ENCODE assay signal across 11 mouse cellular contexts in genomic region chr10:80063104-80063503, GRCm38 (mm10). TPM values are rescaled to one million over a fixed set of nuclear protein-coding genes. Genes with fewer than 3 reads are reported as not detected.
DNase-seq lines count a peak whose midpoint lies in the region; ATAC-seq and TF ChIP-seq lines count a peak whose summit lies in the region.
"Had no signal": no experiment of that assay in that cellular context is flagged by ENCODE, and none has a peak within 500 bp of the region (broad histone marks: within the 10 kb centered on the region; RNA-seq: fewer than 3 reads in every experiment).

No protein-coding gene starts in this region.

- no peak for ATAC-seq in hindbrain, embryonic 11.5 days (ENCODE audit: low FRiP score)
- peak; percentile 16; the same call in 1 of the 2 replicates for ATAC-seq in hindbrain, embryonic 14.5 days (ENCODE audit: low FRiP score)
- no peak for ATAC-seq in stomach, postnatal 0 days (ENCODE audit: low FRiP score, low TSS enrichment)

- 0 out of 2 replicates have a peak, but pooled peaks cover 2% of the 10 kb centered on the region for H3K4me1 ChIP-seq in hindbrain, embryonic 10.5 days (replicated peaks)
- no peaks in the 10 kb centered on the region for H3K4me1 ChIP-seq in hindbrain, embryonic 11.5 days (replicated peaks; ENCODE audit: control insufficient read depth, insufficient read depth, low read length)
- H3K4me1 ChIP-seq in hindbrain, embryonic 14.5 days (replicated peaks; ENCODE audit: control insufficient read depth, insufficient read depth, low read length) = no peaks in the 10 kb centered on the region
- no peaks in the 10 kb centered on the region for H3K4me1 ChIP-seq in stomach, postnatal 0 days (replicated peaks; ENCODE audit: control insufficient read depth, insufficient read depth)

- H3K27ac ChIP-seq in hindbrain, embryonic 10.5 days = 0 out of 2 replicates have a peak overlapping the region, but pooled peaks have one; percentile 46
- H3K27ac ChIP-seq in hindbrain, embryonic 11.5 days (ENCODE audit: low read depth, low read length) = no peak overlapping the region
- H3K27ac ChIP-seq in hindbrain, embryonic 14.5 days = 0 out of 2 replicates have a peak overlapping the region, but pooled peaks have one; percentile 57
- no peak overlapping the region for H3K27ac ChIP-seq in stomach, postnatal 0 days (replicated peaks)
- H3K27ac ChIP-seq: liver, embryonic 14.5 days had no signal

- H3K4me3 ChIP-seq in hindbrain, embryonic 10.5 days = no peak overlapping the region
- no peak overlapping the region for H3K4me3 ChIP-seq in hindbrain, embryonic 11.5 days (ENCODE audit: low read depth, low read length)
- H3K4me3 ChIP-seq in hindbrain, embryonic 14.5 days (replicated peaks; ENCODE audit: low read length) = no peak overlapping the region
- no peak overlapping the region for H3K4me3 ChIP-seq in stomach, postnatal 0 days (ENCODE audit: low read depth, low read length)
- H3K4me3 ChIP-seq: megakaryocyte, embryonic 14.5 days had no signal

- H3K9ac ChIP-seq in hindbrain, embryonic 11.5 days (ENCODE audit: low read depth, low read length) = no peak overlapping the region; the same call in 1 of the 2 replicates
- H3K9ac ChIP-seq in hindbrain, embryonic 14.5 days = no peak overlapping the region
- H3K9ac ChIP-seq in stomach, postnatal 0 days (ENCODE audit: low read length) = peak overlapping the region; percentile 27; the same call in 1 of the 2 replicates
- H3K9ac ChIP-seq: liver, embryonic 14.5 days had no signal

- no peak for DNase-seq in hindbrain, embryonic 10.5 days (ENCODE audit: low spot score)
- DNase-seq in hindbrain, embryonic 11.5 days (ENCODE audit: low spot score) = no peak
- DNase-seq in right cerebral cortex, adult 18-20 months = peak; percentile 28
- DNase-seq in right cerebral cortex, postnatal 25 days = no peak
- DNase-seq in hindbrain, embryonic 14.5 days (ENCODE audit: low spot score) = peak; percentile 29
- DNase-seq in stomach, postnatal 0 days (ENCODE audit: low spot score) = no peak
- no peak for DNase-seq in layer of hippocampus, postnatal 36 days
- DNase-seq: gastrocnemius, postnatal 25 days; heart, postnatal 14 days had no signal

- no peak for TF ChIP-seq EP300 in stomach, postnatal 0 days (optimal IDR thresholded peaks at IDR 0.05)

- no peak overlapping the region for H3K4me2 ChIP-seq in hindbrain, embryonic 11.5 days (replicated peaks; ENCODE audit: low read depth, low read length)
- no peak overlapping the region for H3K4me2 ChIP-seq in hindbrain, embryonic 14.5 days (replicated peaks)
- H3K4me2 ChIP-seq in stomach, postnatal 0 days (replicated peaks; ENCODE audit: low read depth) = no peak overlapping the region

- no peaks in the 10 kb centered on the region for H3K27me3 ChIP-seq in hindbrain, embryonic 10.5 days (ENCODE audit: insufficient read depth, poor library complexity, severe bottlenecking)
- no peaks in the 10 kb centered on the region for H3K27me3 ChIP-seq in hindbrain, embryonic 11.5 days (ENCODE audit: control insufficient read depth, insufficient read depth, low read length)
- H3K27me3 ChIP-seq in hindbrain, embryonic 14.5 days (ENCODE audit: control insufficient read depth, insufficient read depth, low read length) = no peaks in the 10 kb centered on the region
- H3K27me3 ChIP-seq in stomach, postnatal 0 days (ENCODE audit: control insufficient read depth, insufficient read depth, low read length) = no peaks in the 10 kb centered on the region
- H3K27me3 ChIP-seq: megakaryocyte, embryonic 14.5 days had no signal

- WGBS in hindbrain, embryonic 10.5 days = 87% methylated on average over 5 of the region's 5 CpGs
- WGBS in hindbrain, embryonic 11.5 days = 94% methylated on average over 5 of the region's 5 CpGs
- WGBS in hindbrain, embryonic 14.5 days = 66% methylated on average over 5 of the region's 5 CpGs
- 89% methylated on average over 5 of the region's 5 CpGs for WGBS in stomach, postnatal 0 days

- H3K9me3 ChIP-seq in hindbrain, embryonic 10.5 days = no peaks in the 10 kb centered on the region
- no peaks in the 10 kb centered on the region for H3K9me3 ChIP-seq in hindbrain, embryonic 11.5 days (ENCODE audit: control insufficient read depth, low read length)
- H3K9me3 ChIP-seq in hindbrain, embryonic 14.5 days (ENCODE audit: control insufficient read depth, low read length) = no peaks in the 10 kb centered on the region
- H3K9me3 ChIP-seq in stomach, postnatal 0 days (ENCODE audit: control insufficient read depth, low read length) = no peaks in the 10 kb centered on the region
- H3K9me3 ChIP-seq: megakaryocyte, embryonic 14.5 days had no signal

- no peak for TF ChIP-seq CTCF in stomach, postnatal 0 days (IDR thresholded peaks at IDR 0.05; ENCODE audit: low read depth)

- peaks cover 82% of the 10 kb centered on the region for H3K36me3 ChIP-seq in hindbrain, embryonic 10.5 days
- no peaks in the 10 kb centered on the region for H3K36me3 ChIP-seq in hindbrain, embryonic 11.5 days (ENCODE audit: control insufficient read depth, insufficient read depth, low read length)
- H3K36me3 ChIP-seq in hindbrain, embryonic 14.5 days (replicated peaks; ENCODE audit: control insufficient read depth, insufficient read depth) = peaks cover 60% of the 10 kb centered on the region
- H3K36me3 ChIP-seq in stomach, postnatal 0 days (ENCODE audit: control insufficient read depth, insufficient read depth, low read length) = peaks cover 41% of the 10 kb centered on the region

RNA-seq across cellular contexts. Expression of gene Gpx4, which starts 16.1 kb away (rescaled TPM):
- 681 and 705 TPM in 2 replicates for polyA plus RNA-seq in hindbrain, embryonic 10.5 days (2016; fragmentation: Nextera tagmentation; extraction: Ambion mirVana)
- 543 and 552 TPM in 2 replicates for polyA plus RNA-seq in hindbrain, embryonic 11.5 days (2014; fragmentation: Nextera tagmentation; extraction: Ambion mirVana)
- 556 and 557 TPM in 2 replicates for polyA plus RNA-seq in hindbrain, embryonic 14.5 days (2014; fragmentation: Nextera tagmentation; extraction: Ambion mirVana)
- 435 and 445 TPM in 2 replicates for polyA plus RNA-seq in stomach, postnatal 0 days (2015; fragmentation: Nextera tagmentation; extraction: Ambion mirVana)
- 100 to 1,000 TPM; 445 to 446 TPM for total RNA-seq in layer of hippocampus, postnatal 36 days (2021)

RNA-seq across cellular contexts. Expression of gene Polr2e, which starts 23.5 kb away (rescaled TPM):
- polyA plus RNA-seq in hindbrain, embryonic 10.5 days (2016; fragmentation: Nextera tagmentation; extraction: Ambion mirVana) = 261 and 268 TPM in 2 replicates
- polyA plus RNA-seq in hindbrain, embryonic 11.5 days (2014; fragmentation: Nextera tagmentation; extraction: Ambion mirVana) = 215 and 222 TPM in 2 replicates
- polyA plus RNA-seq in hindbrain, embryonic 14.5 days (2014; fragmentation: Nextera tagmentation; extraction: Ambion mirVana) = 142 and 150 TPM in 2 replicates
- polyA plus RNA-seq in stomach, postnatal 0 days (2015; fragmentation: Nextera tagmentation; extraction: Ambion mirVana) = 121 and 122 TPM in 2 replicates
- 10 to 100 TPM; 74.8 to 86.0 TPM for total RNA-seq in layer of hippocampus, postnatal 36 days (2021)

RNA-seq across cellular contexts. Expression of gene Sbno2, which starts 42.3 kb away (rescaled TPM):
- 16.8 and 17.2 TPM in 2 replicates for polyA plus RNA-seq in hindbrain, embryonic 10.5 days (2016; fragmentation: Nextera tagmentation; extraction: Ambion mirVana)
- 8.0 and 9.5 TPM in 2 replicates for polyA plus RNA-seq in hindbrain, embryonic 11.5 days (2014; fragmentation: Nextera tagmentation; extraction: Ambion mirVana)
- 12.3 and 12.6 TPM in 2 replicates for polyA plus RNA-seq in hindbrain, embryonic 14.5 days (2014; fragmentation: Nextera tagmentation; extraction: Ambion mirVana)
- polyA plus RNA-seq in stomach, postnatal 0 days (2015; fragmentation: Nextera tagmentation; extraction: Ambion mirVana) = 10.7 and 11.0 TPM in 2 replicates
- 10 to 100 TPM; 17.2 to 20.7 TPM for total RNA-seq in layer of hippocampus, postnatal 36 days (2021)

RNA-seq across cellular contexts. Expression of gene Arhgap45, which starts 46.7 kb away (rescaled TPM):
- polyA plus RNA-seq in hindbrain, embryonic 10.5 days (2016; fragmentation: Nextera tagmentation; extraction: Ambion mirVana) = 8.4 and 9.0 TPM in 2 replicates
- 4.1 and 4.3 TPM in 2 replicates for polyA plus RNA-seq in hindbrain, embryonic 11.5 days (2014; fragmentation: Nextera tagmentation; extraction: Ambion mirVana)
- polyA plus RNA-seq in hindbrain, embryonic 14.5 days (2014; fragmentation: Nextera tagmentation; extraction: Ambion mirVana) = 1.1 and 1.7 TPM in 2 replicates
- polyA plus RNA-seq in stomach, postnatal 0 days (2015; fragmentation: Nextera tagmentation; extraction: Ambion mirVana) = 2.0 TPM in 2 replicates
- total RNA-seq in layer of hippocampus, postnatal 36 days (2021) = 1 to 10 TPM; 3.2 to 4.2 TPM

RNA-seq across cellular contexts. Expression of gene Stk11, which starts 52.5 kb away (rescaled TPM):
- polyA plus RNA-seq in hindbrain, embryonic 10.5 days (2016; fragmentation: Nextera tagmentation; extraction: Ambion mirVana) = 18.5 and 21.1 TPM in 2 replicates
- 21.3 and 26.8 TPM in 2 replicates for polyA plus RNA-seq in hindbrain, embryonic 11.5 days (2014; fragmentation: Nextera tagmentation; extraction: Ambion mirVana)
- polyA plus RNA-seq in hindbrain, embryonic 14.5 days (2014; fragmentation: Nextera tagmentation; extraction: Ambion mirVana) = 20.2 and 24.6 TPM in 2 replicates
- polyA plus RNA-seq in stomach, postnatal 0 days (2015; fragmentation: Nextera tagmentation; extraction: Ambion mirVana) = 10.3 and 11.2 TPM in 2 replicates
- 10 to 100 TPM; 93.3 to 95.9 TPM for total RNA-seq in layer of hippocampus, postnatal 36 days (2021)

Comparison
In these comparisons a context has a peak if more than half of its experiments do, and no peak if none do; other contexts are left out.
1. DNase-seq: peak in right cerebral cortex, adult 18-20 months (single experiment) and hindbrain, embryonic 14.5 days (single experiment); none in hindbrain, embryonic 10.5 days (single experiment), hindbrain, embryonic 11.5 days (single experiment), right cerebral cortex, postnatal 25 days (single experiment), stomach, postnatal 0 days (single experiment) and layer of hippocampus, postnatal 36 days (0 of 2).
2. H3K27ac ChIP-seq: peak in hindbrain, embryonic 10.5 days (single experiment) and hindbrain, embryonic 14.5 days (single experiment); none in hindbrain, embryonic 11.5 days (single experiment) and stomach, postnatal 0 days (single experiment).